Mouse (Mus musculus) CH12.LX (cell line): ENCODE data around the gene Itgal. TPM values are rescaled to one million over a fixed set of nuclear protein-coding genes. Genes with fewer than 3 reads are reported as not detected.
"Not testable (repeated sequence)": the region's sequence is repeated elsewhere in the genome, so short reads cannot be mapped to it uniquely, and the experiment has no call there.

ENCODE experiments used
- DNase-seq: peaks from one replicate; pipeline ENCODE4 v3.0.0-alpha.2; 2013; ENCODE audit errors: extremely low read depth
- H3K27ac ChIP-seq: 2 replicates; pipeline ENCODE4 v1.5.1; 2012; ENCODE audit warnings: low read depth, mild to moderate bottlenecking, control low read depth, moderate library complexity; ENCODE audit not compliant: insufficient read depth
- H3K27me3 ChIP-seq: replicated peaks from 2 replicates; pipeline ENCODE3; 2012; ENCODE audit warnings: inconsistent platforms
- H3K36me3 ChIP-seq, 2 experiments: replicated peaks in 1 of 2; 2 replicates each; pipeline versions ENCODE3 to v1.6.1; 2012; ENCODE audit warnings: inconsistent platforms in 1 of 2, low read length in 1 of 2, mild to moderate bottlenecking in 1 of 2, mixed read lengths in 1 of 2, moderate library complexity in 1 of 2; ENCODE audit not compliant: control insufficient read depth in 1 of 2, insufficient read depth in 1 of 2
- H3K4me1 ChIP-seq, 2 experiments: 2 replicates each; pipeline ENCODE4 v1.6.1; 2012; ENCODE audit warnings: inconsistent platforms in 1 of 2, moderate library complexity in 1 of 2; ENCODE audit not compliant: insufficient read depth in 2 of 2, control insufficient read depth in 1 of 2
- H3K4me2 ChIP-seq: 2 replicates; pipeline ENCODE4 v1.6.1; 2012; ENCODE audit warnings: low read depth, mild to moderate bottlenecking, control low read depth; ENCODE audit not compliant: poor library complexity, insufficient read depth, severe bottlenecking
- H3K4me3 ChIP-seq, 3 experiments: fragments of 150-350 bp in 1 of 3; sonication (generic) in 1 of 3; replicated peaks in 1 of 3; 2 replicates each; pipeline versions ENCODE3 to v1.5.1; 2011 to 2012; ENCODE audit warnings: low read depth in 2 of 3, low read length in 2 of 3, mild to moderate bottlenecking in 2 of 3, moderate library complexity in 2 of 3, control low read depth in 1 of 3, improper control_type of control experiment in 1 of 3, inconsistent platforms in 1 of 3, mixed read lengths in 1 of 3; ENCODE audit not compliant: poor library complexity in 1 of 3
- H3K79me2 ChIP-seq: replicated peaks from 2 replicates; pipeline ENCODE4 v1.6.1; 2012; ENCODE audit warnings: mild to moderate bottlenecking, moderate library complexity; ENCODE audit not compliant: control insufficient read depth, poor library complexity, insufficient read depth, severe bottlenecking; ENCODE audit errors: extremely low read depth
- H3K9ac ChIP-seq: 2 replicates; pipeline ENCODE4 v1.6.1; 2012; ENCODE audit warnings: low read depth, mild to moderate bottlenecking, control low read depth, moderate library complexity; ENCODE audit not compliant: insufficient read depth
- H3K9me3 ChIP-seq: replicated peaks from 2 replicates; pipeline ENCODE3; 2012; ENCODE audit warnings: low read length, inconsistent platforms, mixed read lengths
- BHLHE40 ChIP-seq: IDR thresholded peaks from 2 replicates; pipeline ENCODE4 v1.6.1; 2011; ENCODE audit warnings: mild to moderate bottlenecking, low read depth, low read length, improper control_type of control experiment
- CTCF ChIP-seq, 2 experiments: IDR thresholded peaks in 1 of 2; conservative IDR thresholded peaks in 1 of 2; 2 replicates each; pipeline ENCODE4 v1.5.1; 2011 to 2012; ENCODE audit warnings: low read depth in 2 of 2, low read length in 2 of 2, improper control_type of control experiment in 1 of 2, inconsistent platforms in 1 of 2, mild to moderate bottlenecking in 1 of 2, moderate library complexity in 1 of 2
- ETS1 ChIP-seq: conservative IDR thresholded peaks from 2 replicates; pipeline ENCODE4 v1.6.1; 2012; ENCODE audit warnings: low read depth, mild to moderate bottlenecking, inconsistent platforms, low read length, improper control_type of control experiment, moderate library complexity
- HCFC1 ChIP-seq: IDR thresholded peaks from 2 replicates; pipeline ENCODE4 v1.6.1; 2012; ENCODE audit warnings: low read depth, mild to moderate bottlenecking, inconsistent platforms, low read length, improper control_type of control experiment
- MAFK ChIP-seq: IDR thresholded peaks from 2 replicates; pipeline ENCODE4 v1.6.1; 2011; ENCODE audit warnings: low read length, improper control_type of control experiment; ENCODE audit not compliant: insufficient replicate concordance
- MAZ ChIP-seq: IDR thresholded peaks from 2 replicates; pipeline ENCODE4 v1.6.1; 2012; ENCODE audit warnings: low read depth, mild to moderate bottlenecking, inconsistent platforms, low read length, improper control_type of control experiment, moderate library complexity
- MXI1 ChIP-seq: IDR thresholded peaks from 2 replicates; pipeline ENCODE4 v1.6.1; 2011; ENCODE audit warnings: mild to moderate bottlenecking, low read depth, low read length, improper control_type of control experiment
- MYC ChIP-seq: IDR thresholded peaks from 2 replicates; pipeline ENCODE4 v1.6.1; 2011; ENCODE audit warnings: low read depth, mild to moderate bottlenecking, improper control_type of control experiment, low read length
- NELFE ChIP-seq: IDR thresholded peaks from 2 replicates; pipeline ENCODE4 v1.6.1; 2011; ENCODE audit warnings: low read depth, low read length, improper control_type of control experiment
- PAX5 ChIP-seq: IDR thresholded peaks from 2 replicates; pipeline ENCODE4 v1.6.1; 2012; ENCODE audit warnings: low read length, inconsistent platforms, mixed read lengths
- POLR2A ChIP-seq: IDR thresholded peaks from 2 replicates; pipeline ENCODE4 v1.6.1; 2011; ENCODE audit warnings: low read depth, mild to moderate bottlenecking, improper control_type of control experiment, low read length
- POLR2AphosphoS2 ChIP-seq: IDR thresholded peaks from 2 replicates; pipeline ENCODE4 v1.6.1; 2011; ENCODE audit warnings: low read depth, low read length, improper control_type of control experiment
- RAD21 ChIP-seq: IDR thresholded peaks from 2 replicates; pipeline ENCODE4 v1.6.1; 2011; ENCODE audit warnings: low read depth, mild to moderate bottlenecking, low read length, improper control_type of control experiment, moderate library complexity
- SMC3 ChIP-seq: IDR thresholded peaks from 2 replicates; pipeline ENCODE4 v1.6.1; 2011; ENCODE audit warnings: low read depth, low read length, improper control_type of control experiment
- ZKSCAN1 ChIP-seq: IDR thresholded peaks from 2 replicates; pipeline ENCODE4 v1.6.1; 2012; ENCODE audit warnings: low read depth, inconsistent platforms, low read length, improper control_type of control experiment, borderline replicate concordance
- dilution Hi-C: fragments of 300-500 bp; cut with MboI; formaldehyde crosslinking; loops from 2 replicates; pipeline ENCODE4 v1.14.3; 2020; ENCODE audit warnings: low sequenced_read_pairs; ENCODE audit not compliant: extremely low pct_unique_long_range_greater_than_20kb, extremely low pct_ligation_motif_present
- in situ Hi-C: fragments of 300-500 bp; cut with MboI; formaldehyde crosslinking; loops from 3 replicates; pipeline ENCODE4 v1.14.3; 2019; ENCODE audit warnings: low sequenced_read_pairs, low pct_ligation_motif_present, low pct_unique_long_range_greater_than_20kb, mixed read lengths
- polyA plus RNA-seq: library from polyadenylated mRNA; unstranded; fragments of >175 nt; gene quantifications from 2 replicates; pipeline ENCODE4 v1.2.1, GENCODE M21; 2012; ENCODE audit warnings: low read depth; ENCODE audit not compliant: insufficient read length
- total RNA-seq, 2 experiments: library from RNA; depleted of rRNA; stranded (reverse); fragments of 300-350 nt in 1 of 2; fragments of >200 nt in 1 of 2; gene quantifications; 2 replicates each; pipeline ENCODE4 v1.2.3; 2012 to 2014

The Itgal gene
- total and polyA plus RNA-seq, 3 experiments: 43.9 to 177 (median 69.0) TPM

DNA sequence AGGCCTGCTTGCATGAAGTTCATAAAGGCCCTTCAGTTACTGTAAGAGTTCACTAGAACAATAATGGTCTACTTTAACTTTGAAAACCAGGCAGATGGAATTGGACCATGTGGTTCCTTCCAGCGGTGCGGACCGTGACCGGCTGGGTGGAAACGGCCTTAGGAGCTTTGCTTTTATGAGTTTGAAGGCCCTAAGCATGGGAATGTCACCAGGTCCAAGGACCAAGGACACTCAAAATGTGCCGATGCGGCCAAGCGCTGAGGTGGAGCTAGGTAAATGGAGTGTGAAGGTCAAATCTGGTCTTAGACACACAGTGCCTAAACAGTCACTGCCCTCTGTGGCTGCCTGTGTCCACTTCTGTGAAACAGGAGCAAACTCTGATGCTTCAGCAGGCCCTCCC is 45.3 kb downstream of the Itgal start:
- in situ Hi-C loops: no loop called here
- TF ChIP-seq HCFC1 (no peak), ZKSCAN1 (no peak), NELFE (no peak), PAX5 (no peak), CTCF (conservative IDR thresholded peaks at IDR 0.05 in 1 of 2, IDR thresholded peaks at IDR 0.05 in 1 of 2; ENCODE audit: low read depth in 2 of 2, low read length in 2 of 2) (no peak), MAFK (no peak), POLR2AphosphoS2 (no peak), POLR2A (no peak)
- dilution Hi-C loops: no loop called here

GRCm38 (mm10) chr7:127341861-127342260 is 45.8 kb downstream of the Itgal start:
- H3K9me3 ChIP-seq, in situ Hi-C loops, H3K4me2 ChIP-seq, dilution Hi-C loops, H3K4me1 ChIP-seq, H3K27me3 ChIP-seq, H3K9ac ChIP-seq, H3K27ac ChIP-seq, H3K4me3 ChIP-seq, DNase-seq, H3K79me2 ChIP-seq: not testable (repeated sequence)
- H3K36me3 ChIP-seq: peaks cover 10 to 25% of the 10 kb centered on the region in 2 experiments

More for the DNA sequence above, 45.3 kb downstream of the Itgal start:
- Histone ChIP-seq H3K79me2 (no peaks in the 10 kb centered on the region), H3K9ac (no peak overlapping the region), H3K27me3 (no peaks in the 10 kb centered on the region), H3K4me2 (no peak overlapping the region), H3K9me3 (no peaks in the 10 kb centered on the region), H3K4me1 (peaks cover 0 to 6% of the 10 kb centered on the region in 2 experiments; a peak in 2 of 4 replicates), H3K36me3 (peaks cover 10 to 25% of the 10 kb centered on the region in 2 experiments), H3K27ac (no peak overlapping the region), H3K4me3 (no peak overlapping the region)
- no peak for DNase-seq

DNA sequence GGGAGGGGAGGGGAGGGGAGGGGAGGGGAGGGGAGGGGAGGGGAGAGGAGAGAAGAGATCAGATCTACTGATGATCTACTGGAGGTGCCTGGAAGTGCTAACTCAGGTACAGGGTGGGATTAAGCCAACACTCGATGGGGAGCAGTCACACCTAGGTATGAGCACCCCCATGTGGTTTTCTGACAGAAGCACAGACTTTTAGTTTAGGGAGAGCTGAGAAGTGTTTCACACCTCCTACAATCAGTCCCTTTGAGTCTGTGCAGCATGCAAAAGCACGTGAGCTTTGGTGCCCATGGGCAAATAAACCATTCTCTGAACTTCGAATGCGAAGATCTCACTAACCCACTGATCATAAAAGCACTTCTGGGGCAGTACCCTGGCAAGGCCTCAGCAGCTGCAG is 46.3 kb downstream of the Itgal start:
- TF ChIP-seq MXI1: no peak
- peak in 1 of 2 experiments; percentile 77; a peak in 2 of 4 replicates for TF ChIP-seq CTCF (conservative IDR thresholded peaks at IDR 0.05 in 1 of 2, IDR thresholded peaks at IDR 0.05 in 1 of 2; ENCODE audit: low read depth in 2 of 2, low read length in 2 of 2)
- no peak for TF ChIP-seq NELFE
- no peak for TF ChIP-seq ETS1
- no peak for TF ChIP-seq PAX5
- no peak for TF ChIP-seq MAZ
- TF ChIP-seq RAD21: peak; percentile 79
- peak; percentile 49 for TF ChIP-seq SMC3
- no peak for TF ChIP-seq BHLHE40
- TF ChIP-seq MYC: 0 out of 2 replicates have a peak, but pooled peaks have one; percentile 11
- Histone ChIP-seq H3K4me3 (no peak overlapping the region), H3K9ac (no peak overlapping the region), H3K79me2 (no peaks in the 10 kb centered on the region), H3K27me3 (peaks cover 4% of the 10 kb centered on the region), H3K4me1 (peaks cover 0 to 11% of the 10 kb centered on the region in 2 experiments; a peak in 2 of 4 replicates), H3K27ac (no peak overlapping the region), H3K36me3 (peaks cover 10 to 25% of the 10 kb centered on the region in 2 experiments), H3K9me3 (no peaks in the 10 kb centered on the region), H3K4me2 (no peak overlapping the region)
- dilution Hi-C loops: no loop called here
- peak; percentile 44 for DNase-seq
- in situ Hi-C loops: no loop called here
